ENCODE assay signal across 8 mouse cellular contexts in the genomic region with DNA sequence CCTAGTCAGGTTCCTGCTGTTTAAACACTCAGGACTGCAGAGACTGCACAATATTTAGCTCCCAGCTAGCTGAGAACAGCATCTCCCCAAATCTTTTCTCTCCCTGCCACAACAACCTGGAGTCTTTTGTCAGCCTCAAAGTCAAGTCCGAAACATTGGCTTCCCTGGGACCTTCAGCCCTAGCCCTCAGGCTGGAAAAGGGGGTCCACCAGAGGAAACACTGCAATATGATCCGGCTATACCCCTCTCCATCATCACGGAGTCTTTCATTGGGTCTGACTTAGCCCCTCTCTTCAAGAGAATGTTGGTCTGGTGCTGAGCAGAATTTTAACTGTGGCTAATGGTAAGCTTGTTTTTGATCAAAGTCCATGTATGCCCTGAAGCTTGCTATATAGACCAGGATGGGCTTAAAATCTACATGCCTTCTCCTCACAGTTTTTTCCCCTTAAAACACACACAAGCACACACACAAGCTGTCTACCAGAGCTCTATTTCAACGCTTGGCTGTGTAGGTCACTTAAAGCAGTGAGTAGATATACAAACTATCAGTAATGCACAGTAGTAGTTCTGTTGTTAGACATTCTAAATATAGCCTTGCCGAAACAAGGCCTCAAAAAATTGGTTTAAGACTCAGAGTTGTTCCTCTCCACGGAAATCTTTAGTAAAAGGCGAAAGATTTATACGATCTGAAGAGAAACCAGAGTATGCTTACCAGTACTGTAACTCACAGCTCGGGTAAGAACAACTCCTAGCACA. TPM values are rescaled to one million over a fixed set of nuclear protein-coding genes. Genes with fewer than 3 reads are reported as not detected.
DNase-seq lines count a peak whose midpoint lies in the region; ATAC-seq lines count a peak whose summit lies in the region.

No protein-coding gene starts in this region.

- no peaks in the 10 kb centered on the region for H3K9me3 ChIP-seq in hindbrain, embryonic 11.5 days (ENCODE audit: control insufficient read depth, low read length)

- H3K27ac ChIP-seq in hindbrain, embryonic 11.5 days (ENCODE audit: low read depth, low read length), result peak overlapping the region; percentile 65

- DNase-seq in adrenal gland, postnatal 14 days, result peak; percentile 42
- DNase-seq in adrenal gland, adult 8-10 months, result no peak
- peak; percentile 99 for DNase-seq in 416B (ENCODE audit: low read depth)
- DNase-seq in hindbrain, embryonic 11.5 days (ENCODE audit: low spot score), result peak; percentile 75
- DNase-seq in ovary, postnatal 10 days (ENCODE audit: low spot score), result no peak
- no peak for DNase-seq in kidney, postnatal 25 days

- peaks cover 8% of the 10 kb centered on the region; the same call in 1 of the 2 replicates for H3K4me1 ChIP-seq in hindbrain, embryonic 11.5 days (replicated peaks; ENCODE audit: control insufficient read depth, insufficient read depth, low read length)

- H3K4me2 ChIP-seq in hindbrain, embryonic 11.5 days (replicated peaks; ENCODE audit: low read depth, low read length), result no peak overlapping the region

- peak overlapping the region; percentile 45 for H3K9ac ChIP-seq in hindbrain, embryonic 11.5 days (ENCODE audit: low read depth, low read length)

- 4% methylated on average over 9 of the region's 9 CpGs for WGBS in hindbrain, embryonic 11.5 days

- peak; percentile 60 for ATAC-seq in common myeloid progenitor, adult 5-6 weeks (replicated peaks; ENCODE audit: low read depth, poor library complexity, severe bottlenecking)
- peak; percentile 86 for ATAC-seq in hindbrain, embryonic 11.5 days (ENCODE audit: low FRiP score)
- peak; percentile 79 for ATAC-seq in megakaryocyte-erythroid progenitor cell, adult 5-6 weeks (replicated peaks; ENCODE audit: low FRiP score, low TSS enrichment, poor library complexity, severe bottlenecking)

- no peaks in the 10 kb centered on the region for H3K27me3 ChIP-seq in hindbrain, embryonic 11.5 days (ENCODE audit: control insufficient read depth, insufficient read depth, low read length)

- no peaks in the 10 kb centered on the region for H3K36me3 ChIP-seq in hindbrain, embryonic 11.5 days (ENCODE audit: control insufficient read depth, insufficient read depth, low read length)

- no peak overlapping the region for H3K4me3 ChIP-seq in hindbrain, embryonic 11.5 days (ENCODE audit: low read depth, low read length)

RNA-seq across cellular contexts. Expression of gene Parp16, which starts 1.0 kb away (rescaled TPM):
- total RNA-seq in adrenal gland, postnatal 14 days (2021), result 15.2 and 17.3 TPM in 2 replicates
- total RNA-seq in adrenal gland, adult 8-10 months (2022), result 10 to 100 TPM; 16.2 to 44.2 (median 33.1) TPM
- 2.0 and 3.1 TPM in 2 replicates for total RNA-seq in common myeloid progenitor, adult 5-6 weeks (2017)
- 4.0 and 6.5 TPM in 2 replicates for polyA plus RNA-seq in hindbrain, embryonic 11.5 days (2014; fragmentation: Nextera tagmentation; extraction: Ambion mirVana)
- total RNA-seq in megakaryocyte-erythroid progenitor cell, adult 5-6 weeks (2014; fragmentation: Nextera tagmentation), result 4.9 and 8.3 TPM in 2 replicates
- 0.30 and 6.7 TPM in 2 replicates for total RNA-seq in megakaryocyte-erythroid progenitor cell, adult 5-6 weeks (2017)

RNA-seq across cellular contexts. Expression of gene Igdcc3, which starts 55.2 kb away (rescaled TPM):
- total RNA-seq in adrenal gland, postnatal 14 days (2021), result 1.2 and 1.4 TPM in 2 replicates
- total RNA-seq in adrenal gland, adult 8-10 months (2022), result 1 to 10 TPM in 3 of 4 experiments, under 1 TPM in 1; 0.84 to 4.0 (median 2.4) TPM
- not detected in 2 replicates for total RNA-seq in common myeloid progenitor, adult 5-6 weeks (2017)
- 46.0 and 49.6 TPM in 2 replicates for polyA plus RNA-seq in hindbrain, embryonic 11.5 days (2014; fragmentation: Nextera tagmentation; extraction: Ambion mirVana)
- total RNA-seq in megakaryocyte-erythroid progenitor cell, adult 5-6 weeks (2014; fragmentation: Nextera tagmentation), result not detected in 2 replicates
- not detected in 2 replicates for total RNA-seq in megakaryocyte-erythroid progenitor cell, adult 5-6 weeks (2017)

Comparison
In these comparisons a context has a peak if more than half of its experiments do, and no peak if none do; other contexts are left out.
1. DNase-seq: peak in adrenal gland, postnatal 14 days (single experiment), 416B (single experiment) and hindbrain, embryonic 11.5 days (single experiment); none in adrenal gland, adult 8-10 months (single experiment), ovary, postnatal 10 days (single experiment) and kidney, postnatal 25 days (0 of 2).
2. Peak in every context shown above with its lines, with median percentiles within 50 percentile points of each other: ATAC-seq.